Mouse (Mus musculus) forebrain, embryonic 16.5 days (tissue): ENCODE measurements around the gene Ccdc32. TPM values are rescaled to one million over a fixed set of nuclear protein-coding genes. Genes with fewer than 3 reads are reported as not detected.
"Not testable (repeated sequence)": the region's sequence is repeated elsewhere in the genome, so short reads cannot be mapped to it uniquely, and the experiment has no call there.

Source experiments
- ATAC-seq: fragments of 200-750 bp; cut with Nextera tagmentation; 2 replicates; pipeline ENCODE4 v1.8.0; 2017; ENCODE audit warnings: mild to moderate bottlenecking, moderate library complexity
- H3K27ac ChIP-seq: fragments of 300-500 bp; sonication (generic); 2 replicates; pipeline ENCODE4 v1.5.1; 2014; ENCODE audit warnings: low read length, control low read depth
- H3K27me3 ChIP-seq: fragments of 300-500 bp; sonication (generic); replicated peaks from 2 replicates; pipeline ENCODE4 v1.6.1; 2014; ENCODE audit warnings: low read length; ENCODE audit not compliant: control insufficient read depth, insufficient read depth
- H3K36me3 ChIP-seq: fragments of 300-500 bp; sonication (generic); 2 replicates; pipeline ENCODE4 v1.6.1; 2014; ENCODE audit not compliant: control insufficient read depth, insufficient read depth
- H3K4me1 ChIP-seq: fragments of 300-500 bp; sonication (generic); replicated peaks from 2 replicates; pipeline ENCODE4 v1.6.1; 2014; ENCODE audit warnings: low read length; ENCODE audit not compliant: control insufficient read depth, insufficient read depth
- H3K4me2 ChIP-seq: fragments of 300-500 bp; sonication (generic); 2 replicates; pipeline ENCODE4 v1.6.1; 2014; ENCODE audit warnings: mild to moderate bottlenecking, low read length, control low read depth
- H3K4me3 ChIP-seq: fragments of 300-500 bp; sonication (generic); replicated peaks from 2 replicates; pipeline ENCODE4 v1.5.1; 2014; ENCODE audit warnings: mild to moderate bottlenecking, low read length, control low read depth
- H3K9ac ChIP-seq: fragments of 300-500 bp; sonication (generic); replicated peaks from 2 replicates; pipeline ENCODE4 v1.6.1; 2014; ENCODE audit warnings: low read depth, low read length, control low read depth
- H3K9me3 ChIP-seq: fragments of 300-500 bp; sonication (generic); 2 replicates; pipeline ENCODE4 v1.6.1; 2016; ENCODE audit warnings: low read length; ENCODE audit not compliant: control insufficient read depth
- WGBS: fragments of 180-500 bp; shearing (Covaris S2); extraction: QIAGEN DNeasy Blood & Tissue Kit; methylation state at CpG from one replicate; pipeline ENCODE4 v1.1.7; 2014; 5-methylcytosine and 5-hydroxymethylcytosine counted together
- polyA plus RNA-seq: library from polyadenylated mRNA; unstranded; fragments of >200 nt; fragmentation: Nextera tagmentation; extraction: Ambion mirVana; gene quantifications from 2 replicates; pipeline ENCODE4 v1.2.1, GENCODE M21; 2015

The Ccdc32 gene
- polyA plus RNA-seq, 1 experiment from 2014 or later = 41.6 TPM

DNA sequence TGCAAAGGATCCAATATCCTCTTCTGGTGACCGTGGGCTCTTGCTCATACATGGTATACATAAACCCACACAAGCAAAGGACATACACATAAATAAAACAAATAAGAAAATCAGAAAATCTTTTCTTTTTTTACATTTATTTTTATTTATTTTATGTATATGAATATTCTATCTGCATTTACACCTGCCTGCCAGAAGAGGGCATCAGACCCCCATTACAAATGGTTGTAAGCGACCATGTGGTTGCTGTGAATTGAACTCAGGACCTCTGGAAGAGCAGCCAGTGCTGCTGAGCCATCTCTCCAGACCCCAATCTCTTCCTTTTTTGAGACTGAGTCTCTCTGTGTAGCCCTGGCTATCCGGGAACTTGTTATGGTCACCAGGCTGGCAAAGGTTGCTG is 11.5 kb downstream of the Ccdc32 start:
- H3K27me3 ChIP-seq = no peaks in the 10 kb centered on the region
- no peak overlapping the region for H3K4me2 ChIP-seq
- no peak overlapping the region for H3K9ac ChIP-seq
- WGBS = 95% methylated on average over 3 of the region's 3 CpGs
- no peak for ATAC-seq
- peaks cover 9% of the 10 kb centered on the region for H3K4me1 ChIP-seq
- H3K4me3 ChIP-seq = no peak overlapping the region
- no peak overlapping the region for H3K27ac ChIP-seq
- peaks cover 23% of the 10 kb centered on the region for H3K36me3 ChIP-seq
- peaks cover 3% of the 10 kb centered on the region; the same call in 1 of the 2 replicates for H3K9me3 ChIP-seq

DNA sequence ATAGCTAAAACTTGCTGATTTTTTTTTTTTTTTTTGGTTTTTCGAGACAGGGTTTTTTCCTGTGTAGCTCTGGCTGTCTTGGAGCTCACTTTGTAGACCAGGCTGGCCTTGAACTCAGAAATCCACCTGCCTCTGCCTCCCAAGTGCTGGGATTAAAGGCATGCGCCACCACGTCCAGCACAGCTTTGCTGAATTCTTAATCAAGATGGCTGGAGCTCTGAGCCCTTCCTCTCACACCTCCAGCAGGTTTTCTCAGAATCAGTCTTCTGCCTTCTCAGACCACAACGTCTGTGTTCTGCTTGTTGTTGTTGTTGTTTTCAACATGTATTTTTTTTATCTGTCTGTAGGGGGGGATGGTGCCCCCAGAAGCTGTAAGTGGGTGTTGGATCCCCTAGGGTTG is 12.9 kb downstream of the Ccdc32 start:
- peaks cover 11% of the 10 kb centered on the region for H3K36me3 ChIP-seq
- H3K9ac ChIP-seq, H3K27me3 ChIP-seq, H3K4me1 ChIP-seq, ATAC-seq, H3K4me2 ChIP-seq, H3K4me3 ChIP-seq, H3K9me3 ChIP-seq, H3K27ac ChIP-seq: not testable (repeated sequence)
- 78% methylated on average over 4 of the region's 4 CpGs for WGBS

DNA sequence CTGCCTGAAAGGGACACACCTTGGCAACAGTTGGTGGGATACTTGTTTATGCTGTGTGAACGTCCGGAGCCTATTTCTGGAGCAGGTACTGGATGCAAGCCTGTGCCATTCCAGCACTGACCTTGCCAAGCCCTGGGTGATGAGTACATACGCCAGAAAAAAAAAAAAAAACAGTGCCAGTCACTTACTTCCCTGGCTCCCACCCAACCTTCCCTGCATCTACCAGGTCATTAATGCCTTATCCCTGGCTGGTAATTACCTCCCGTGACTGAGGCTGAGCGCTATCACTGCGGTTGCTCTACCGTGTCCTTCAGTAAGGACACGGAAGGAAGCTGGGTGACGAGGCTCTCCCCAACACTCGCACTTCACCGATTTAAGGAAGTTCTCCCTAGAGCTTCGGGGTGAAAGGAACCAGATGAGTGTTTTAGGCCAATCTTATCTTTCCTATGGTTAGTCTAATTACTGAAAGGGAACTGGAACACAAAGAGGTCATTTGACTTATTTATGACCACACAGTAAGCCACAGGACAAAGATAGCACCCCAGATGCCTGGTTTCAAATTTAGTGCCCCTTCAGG is 13.5 kb downstream of the Ccdc32 start:
- H3K4me1 ChIP-seq = peaks cover 9% of the 10 kb centered on the region
- no peak overlapping the region for H3K4me2 ChIP-seq
- H3K9ac ChIP-seq = no peak overlapping the region
- no peak for ATAC-seq
- H3K36me3 ChIP-seq = peaks cover 5% of the 10 kb centered on the region
- H3K4me3 ChIP-seq = no peak overlapping the region
- no peak overlapping the region for H3K27ac ChIP-seq
- H3K27me3 ChIP-seq = no peaks in the 10 kb centered on the region
- 60% methylated on average over 12 of the region's 12 CpGs for WGBS
- H3K9me3 ChIP-seq = peaks cover 3% of the 10 kb centered on the region; the same call in 1 of the 2 replicates

DNA sequence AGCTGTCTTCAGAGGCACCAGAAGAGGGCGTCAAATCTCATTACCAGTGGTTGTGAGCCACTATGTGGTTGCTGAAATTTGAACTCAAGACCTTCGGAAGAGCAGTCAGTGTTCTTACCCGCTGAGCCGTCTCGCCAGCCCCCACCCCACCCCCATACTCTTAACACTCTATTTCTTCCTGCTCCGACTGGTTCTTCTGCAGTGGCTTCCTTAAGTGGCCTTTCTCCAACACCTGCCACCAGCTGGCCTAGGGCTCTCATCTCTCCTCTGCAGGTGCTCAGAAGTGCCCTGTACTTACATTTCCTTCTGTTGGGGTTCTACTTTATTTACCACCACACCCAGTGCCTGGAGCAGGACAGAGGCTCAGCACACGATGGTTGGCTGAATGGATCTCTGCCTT is 14.2 kb downstream of the Ccdc32 start:
- Histone ChIP-seq H3K9me3 (peaks cover 3% of the 10 kb centered on the region; the same call in 1 of the 2 replicates), H3K36me3 (peaks cover 5% of the 10 kb centered on the region), H3K4me2 (no peak overlapping the region), H3K27ac (no peak overlapping the region), H3K9ac (no peak overlapping the region), H3K4me1 (peaks cover 9% of the 10 kb centered on the region), H3K27me3 (no peaks in the 10 kb centered on the region), H3K4me3 (no peak overlapping the region)
- 80% methylated on average over 7 of the region's 7 CpGs for WGBS
- no peak for ATAC-seq

DNA sequence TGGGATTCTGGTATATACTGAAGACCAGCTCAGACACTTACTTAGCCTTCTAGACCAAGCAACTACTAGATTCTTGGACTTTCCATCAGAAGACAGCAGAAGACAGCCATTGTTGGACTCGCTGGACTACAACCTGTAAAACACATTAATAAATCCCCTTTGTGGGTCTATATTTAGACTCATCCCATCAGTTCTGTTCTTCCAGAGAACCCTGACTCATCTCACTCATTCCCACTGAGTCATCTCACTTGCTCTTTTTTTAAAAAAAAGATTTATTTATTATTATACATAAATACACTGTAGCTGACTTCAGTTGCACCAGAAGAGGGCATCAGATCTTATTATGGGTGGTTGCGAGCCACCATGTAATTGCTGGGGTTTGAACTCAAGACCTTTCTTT is 19.8 kb downstream of the Ccdc32 start:
- H3K4me1 ChIP-seq = no peaks in the 10 kb centered on the region
- no peaks in the 10 kb centered on the region for H3K27me3 ChIP-seq
- H3K9ac ChIP-seq = no peak overlapping the region
- ATAC-seq = no peak
- H3K36me3 ChIP-seq = no peaks in the 10 kb centered on the region
- no peak overlapping the region for H3K4me3 ChIP-seq
- WGBS = 88% methylated on average over 2 of the region's 2 CpGs
- H3K4me2 ChIP-seq = no peak overlapping the region
- H3K27ac ChIP-seq = no peak overlapping the region
- no peaks in the 10 kb centered on the region for H3K9me3 ChIP-seq

DNA sequence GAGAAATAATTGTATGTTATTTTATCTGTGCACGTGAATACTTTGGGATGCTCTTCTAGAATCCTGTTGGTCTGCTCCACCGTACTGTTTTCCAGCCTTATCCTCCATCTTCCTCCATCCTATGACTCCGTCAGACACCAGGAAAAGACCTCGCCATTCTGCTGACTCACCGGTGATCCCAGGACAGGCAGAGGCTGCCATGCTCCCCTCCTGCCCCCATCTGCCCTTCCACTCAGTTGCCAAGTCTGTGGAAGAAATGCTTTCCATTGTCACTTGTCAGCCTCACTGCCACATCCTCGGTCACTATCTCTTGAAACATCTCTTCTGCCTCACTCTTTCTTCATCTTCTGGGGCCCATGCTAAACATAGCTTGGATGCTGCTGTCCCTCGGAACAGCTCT is 22.3 kb downstream of the Ccdc32 start:
- H3K9ac ChIP-seq = no peak overlapping the region
- no peak overlapping the region for H3K4me3 ChIP-seq
- H3K4me2 ChIP-seq = no peak overlapping the region
- H3K4me1 ChIP-seq = no peaks in the 10 kb centered on the region
- no peak overlapping the region for H3K27ac ChIP-seq
- no peaks in the 10 kb centered on the region for H3K27me3 ChIP-seq
- no peaks in the 10 kb centered on the region for H3K9me3 ChIP-seq
- no peaks in the 10 kb centered on the region for H3K36me3 ChIP-seq
- 88% methylated on average over 7 of the region's 7 CpGs for WGBS
- no peak for ATAC-seq

DNA sequence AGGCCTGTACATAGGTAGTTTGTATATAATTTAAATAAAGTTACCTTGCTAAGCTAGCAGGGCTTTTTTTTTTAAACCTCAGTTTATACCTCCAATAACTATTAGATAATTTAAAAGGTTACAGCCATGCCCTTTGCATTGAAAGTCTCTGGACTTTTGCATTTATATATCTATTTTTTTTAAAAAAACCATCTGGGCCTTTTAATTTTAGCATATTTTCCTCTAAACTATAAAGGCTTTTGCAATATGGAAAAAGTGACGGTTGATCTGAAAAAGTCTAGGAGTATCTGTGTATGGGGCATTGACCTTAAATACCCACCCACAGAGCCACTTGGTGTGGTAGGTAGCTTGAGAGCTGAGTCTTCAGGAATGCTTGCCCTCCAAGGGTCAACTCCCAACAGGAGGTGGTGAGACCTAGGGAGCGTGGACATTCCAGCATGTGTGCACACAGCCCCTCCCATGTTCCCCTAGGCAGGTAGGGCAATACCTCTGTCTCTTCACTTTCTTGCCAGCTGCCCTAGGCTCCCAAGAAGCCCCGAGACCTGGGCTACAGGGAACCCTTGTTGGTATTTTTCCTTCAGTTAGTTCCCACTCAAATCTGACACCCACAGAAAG is 30.1 kb downstream of the Ccdc32 start:
- no peak overlapping the region for H3K4me2 ChIP-seq
- H3K27ac ChIP-seq = no peak overlapping the region
- H3K4me3 ChIP-seq = no peak overlapping the region
- H3K4me1 ChIP-seq = peaks cover 15% of the 10 kb centered on the region
- H3K36me3 ChIP-seq = no peaks in the 10 kb centered on the region
- no peak for ATAC-seq
- H3K9ac ChIP-seq = no peak overlapping the region
- WGBS = 76% methylated on average over 3 of the region's 3 CpGs
- no peaks in the 10 kb centered on the region for H3K27me3 ChIP-seq
- H3K9me3 ChIP-seq = no peaks in the 10 kb centered on the region

DNA sequence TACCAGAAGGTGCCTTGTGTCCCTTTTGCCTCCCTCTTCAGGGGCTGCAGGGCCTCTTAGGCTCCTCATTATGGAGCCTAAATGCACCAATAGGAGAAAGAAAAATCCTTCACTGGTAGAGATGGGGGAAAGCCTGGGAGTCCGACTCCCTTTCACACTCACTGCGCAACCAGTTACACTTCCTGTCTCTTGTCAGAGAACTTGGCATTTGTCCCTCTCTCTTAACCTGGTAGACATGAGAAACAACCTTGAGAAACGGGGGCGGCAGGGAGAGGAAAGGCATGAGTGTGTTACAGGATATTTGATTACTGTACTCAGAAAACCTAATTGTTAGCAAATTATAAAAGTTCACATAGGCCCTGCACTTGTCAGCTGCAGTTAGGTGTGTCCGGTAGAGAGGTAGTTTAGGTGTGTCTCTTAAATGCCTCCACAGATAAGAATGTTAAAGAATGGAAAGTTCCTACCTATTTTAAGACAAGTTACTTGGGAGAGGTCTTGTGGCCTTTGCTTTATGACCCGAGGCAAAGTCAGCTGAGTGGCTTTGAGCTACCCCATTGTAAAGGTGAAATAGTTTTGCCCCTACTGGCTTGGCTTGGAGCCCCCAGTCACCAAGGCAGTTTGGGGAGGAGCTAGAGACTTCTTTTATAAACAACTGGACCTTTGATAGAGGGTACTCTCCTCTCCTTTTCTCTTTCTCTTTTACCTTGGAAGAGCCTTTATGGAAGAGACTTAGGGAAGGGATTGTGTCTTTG is 30.9 kb downstream of the Ccdc32 start:
- H3K9ac ChIP-seq = no peak overlapping the region
- no peak overlapping the region for H3K27ac ChIP-seq
- H3K36me3 ChIP-seq = no peaks in the 10 kb centered on the region
- 81% methylated on average over 6 of the region's 6 CpGs for WGBS
- ATAC-seq = no peak
- no peak overlapping the region for H3K4me2 ChIP-seq
- H3K4me1 ChIP-seq = peaks cover 15% of the 10 kb centered on the region
- H3K9me3 ChIP-seq = no peaks in the 10 kb centered on the region
- no peak overlapping the region for H3K4me3 ChIP-seq
- H3K27me3 ChIP-seq = no peaks in the 10 kb centered on the region

DNA sequence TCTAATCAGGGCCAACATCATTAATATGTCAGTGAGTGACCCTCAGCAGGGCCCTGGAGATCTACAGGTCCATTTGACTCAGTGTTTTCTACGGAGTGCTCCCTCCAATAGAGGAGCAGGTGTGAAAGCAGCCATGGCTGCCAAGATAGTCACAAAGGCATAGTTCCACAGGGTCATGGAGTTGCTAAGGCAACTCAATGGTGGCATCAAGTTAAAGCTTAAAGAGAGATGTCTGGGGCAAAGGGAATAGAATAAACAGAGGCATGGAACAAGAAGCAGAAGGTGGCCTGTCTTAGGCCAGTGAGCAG is 32.4 kb downstream of the Ccdc32 start:
- Histone ChIP-seq H3K27ac (no peak overlapping the region), H3K4me2 (no peak overlapping the region), H3K27me3 (no peaks in the 10 kb centered on the region), H3K4me3 (no peak overlapping the region), H3K36me3 (no peaks in the 10 kb centered on the region), H3K4me1 (peaks cover 15% of the 10 kb centered on the region), H3K9ac (no peak overlapping the region), H3K9me3 (no peaks in the 10 kb centered on the region)
- ATAC-seq = no peak
- 42% methylated on average over 1 of the region's 1 CpGs for whole genome bisulfite sequencing
